Mouse (Mus musculus): ENCODE data around the gene Dmrt1.

Dmrt1 gene

GRCm38 (mm10) chr19:25574431-25574830 lies 69.0 kb downstream of the Dmrt1 start:
- DNase-seq: no peak

- no peak for DNase-seq
These were observed 69.8 kb downstream of the Dmrt1 start for GRCm38 (mm10) chr19:25574981-25575814.

- DNase-seq: no peak
These were observed 72.9 kb downstream of the Dmrt1 start for GRCm38 (mm10) chr19:25578358-25578757.

- no peak for DNase-seq
These were observed 74.0 kb downstream of the Dmrt1 start for GRCm38 (mm10) chr19:25579440-25579839.

- no peak for DNase-seq
These were observed 92.4 kb downstream of the Dmrt1 start for GRCm38 (mm10) chr19:25597717-25598232.

GRCm38 (mm10) chr19:25598626-25599025 lies 93.2 kb downstream of the Dmrt1 start:
- no peak for DNase-seq

- no peak for DNase-seq
These were observed 96.5 kb downstream of the Dmrt1 start for GRCm38 (mm10) chr19:25601966-25602365.

GRCm38 (mm10) chr19:25607461-25608205 lies 102.2 kb downstream of the Dmrt1 start:
- no peak for DNase-seq

- no peak for DNase-seq
These were observed 102.8 kb downstream of the Dmrt1 start for GRCm38 (mm10) chr19:25608206-25608580.

GRCm38 (mm10) chr19:25608961-25609850 lies 103.8 kb downstream of the Dmrt1 start:
- DNase-seq: no peak

GRCm38 (mm10) chr19:25610015-25610410 lies 104.6 kb downstream of the Dmrt1 start, which contains the start of gene Dmrt3:
Dmrt3 (plus strand) TSS chr19:25610301.
- no peak for DNase-seq

GRCm38 (mm10) chr19:25610411-25611111 lies 105.1 kb downstream of the Dmrt1 start:
- DNase-seq: peak; percentile 11 to 35

- no peak for DNase-seq
These were observed 105.7 kb downstream of the Dmrt1 start for GRCm38 (mm10) chr19:25611116-25611515.

- no peak for DNase-seq
These were observed 106.7 kb downstream of the Dmrt1 start for GRCm38 (mm10) chr19:25611876-25612805.

- no peak for DNase-seq
These were observed 107.4 kb downstream of the Dmrt1 start for GRCm38 (mm10) chr19:25612806-25613295.

GRCm38 (mm10) chr19:25613476-25614300 lies 108.3 kb downstream of the Dmrt1 start:
- no peak for DNase-seq

- DNase-seq: no peak
These were observed 110.5 kb downstream of the Dmrt1 start for GRCm38 (mm10) chr19:25615889-25616288.

- DNase-seq: peak; percentile 30 to 62
These were observed 117.2 kb downstream of the Dmrt1 start for GRCm38 (mm10) chr19:25622291-25623251.

- DNase-seq: peak; percentile 55 to 72
These were observed 123.1 kb downstream of the Dmrt1 start for GRCm38 (mm10) chr19:25628490-25628889.
